Mouse (Mus musculus) G1E (cell line): ENCODE results near the gene Capn5.

Experiments
- CTCF ChIP-seq: IDR thresholded peaks from 2 replicates; pipeline ENCODE4 v1.5.1; 2012; ENCODE audit warnings: low read depth, low read length, inconsistent platforms, mixed read lengths
- GATA1 ChIP-seq: IDR thresholded peaks from 2 replicates; pipeline ENCODE4 v1.6.1; 2012; ENCODE audit warnings: borderline replicate concordance, low read length, inconsistent platforms, mixed read lengths
- GATA2 ChIP-seq: IDR thresholded peaks from 2 replicates; pipeline ENCODE4 v1.6.1; 2012; ENCODE audit warnings: low read depth, low read length, inconsistent platforms, borderline replicate concordance
- POLR2AphosphoS5 ChIP-seq: IDR thresholded peaks from 2 replicates; pipeline ENCODE4 v1.6.1; 2012; ENCODE audit warnings: low read depth, low read length, inconsistent platforms; ENCODE audit not compliant: insufficient replicate concordance
- TAL1 ChIP-seq: conservative IDR thresholded peaks from 2 replicates; pipeline ENCODE4 v1.6.1; 2012; ENCODE audit warnings: low read depth, low read length, inconsistent platforms, mixed read lengths

DNA sequence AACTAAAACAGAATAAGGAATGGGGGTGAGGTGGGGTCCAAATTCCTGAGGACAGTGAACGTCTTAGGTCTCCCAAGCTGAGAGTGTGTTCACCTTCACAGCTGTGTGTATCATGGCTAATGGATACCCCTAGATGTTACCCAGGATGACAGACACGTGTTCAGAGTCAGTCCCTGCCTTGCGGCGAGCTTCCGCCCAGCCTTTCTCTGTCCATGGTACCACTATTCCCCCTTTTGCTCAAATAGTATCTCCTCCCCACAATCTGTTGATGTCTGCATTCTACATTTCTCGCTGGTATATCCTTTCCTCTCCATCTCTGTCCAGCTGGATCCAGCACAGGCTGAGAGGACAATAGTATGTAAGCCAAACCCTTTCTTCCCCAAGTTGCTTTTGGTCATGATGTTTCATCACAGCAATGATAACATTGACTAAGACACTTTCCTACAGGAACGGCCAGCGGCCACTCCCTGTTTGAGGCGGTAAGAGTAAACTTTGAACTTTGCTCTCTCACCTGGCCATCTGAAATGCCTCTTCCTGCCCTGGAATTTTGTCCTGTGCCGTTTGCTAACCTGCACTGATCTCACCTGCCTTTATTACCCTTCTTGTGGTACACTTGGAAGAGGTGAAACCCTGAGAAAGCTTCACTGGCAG, 17.2 kb upstream of the Capn5 start:
- TF ChIP-seq CTCF (no peak), POLR2AphosphoS5 (no peak), GATA1 (no peak), TAL1 (no peak), GATA2 (no peak)
